Mouse (Mus musculus): ENCODE data around the gene Ccdc85c. TPM values are rescaled to one million over a fixed set of nuclear protein-coding genes. Genes with fewer than 3 reads are reported as not detected.

The Ccdc85c gene
- polyA plus RNA-seq (2015; fragmentation: Nextera tagmentation; extraction: Ambion mirVana): 8.7 and 9.3 TPM in 2 replicates

- no peaks in the 10 kb centered on the region for H3K27me3 ChIP-seq (replicated peaks)
- no peaks in the 10 kb centered on the region for H3K9me3 ChIP-seq
- no peaks in the 10 kb centered on the region for H3K36me3 ChIP-seq
- ATAC-seq: peak; percentile 2; the same call in 1 of the 2 replicates
- WGBS: under 1% methylated on average over 119 of the region's 120 CpGs
- peak within 1 kb of the TSS; percentile 89 for H3K4me3 ChIP-seq (replicated peaks)
- peak within 1 kb of the TSS; percentile 76 for H3K27ac ChIP-seq
- H3K9ac ChIP-seq: peak within 1 kb of the TSS; percentile 86
- peak within 1 kb of the TSS; percentile 96 for H3K4me2 ChIP-seq (replicated peaks)
- peaks cover 61% of the 10 kb centered on the region for H3K4me1 ChIP-seq (replicated peaks)
Measured at GRCm38 (mm10) chr12:108274661-108275507, at the start of gene Ccdc85c. Gene Ccdc85c, minus strand, starts transcription at chr12:108275425.

- Histone ChIP-seq H3K4me3 (replicated peaks) (no peak overlapping the region), H3K4me1 (replicated peaks) (peaks cover 5% of the 10 kb centered on the region), H3K36me3 (no peaks in the 10 kb centered on the region), H3K27me3 (replicated peaks) (peaks cover 45% of the 10 kb centered on the region), H3K9ac (no peak overlapping the region), H3K4me2 (replicated peaks) (no peak overlapping the region), H3K27ac (no peak overlapping the region), H3K9me3 (no peaks in the 10 kb centered on the region)
- no peak for ATAC-seq
- WGBS: 20% methylated on average over 8 of the region's 8 CpGs
Measured at GRCm38 (mm10) chr12:108320096-108320495, 44.9 kb upstream of the Ccdc85c start.

DNA sequence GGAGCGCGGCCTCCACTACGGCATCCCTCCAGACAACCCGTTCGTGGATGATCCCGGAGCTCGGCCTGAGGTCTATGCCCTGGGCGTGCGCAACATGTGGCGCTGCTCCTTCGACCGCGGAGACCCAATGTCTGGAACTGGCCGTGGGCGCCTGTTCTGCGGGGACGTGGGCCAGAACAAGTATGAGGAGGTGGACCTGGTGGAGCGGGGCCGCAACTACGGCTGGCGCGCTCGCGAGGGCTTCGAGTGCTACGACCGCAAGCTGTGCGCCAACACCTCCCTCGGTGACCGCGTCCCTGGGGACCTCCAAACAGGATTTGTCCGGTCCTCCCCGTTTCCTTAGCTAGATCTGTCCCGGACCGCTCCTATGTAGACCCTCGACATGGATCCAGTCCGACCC, 43.3 kb upstream of the Ccdc85c start:
- no peak overlapping the region for H3K4me3 ChIP-seq (replicated peaks)
- no peak overlapping the region for H3K9ac ChIP-seq
- peaks cover 5% of the 10 kb centered on the region for H3K4me1 ChIP-seq (replicated peaks)
- ATAC-seq: no peak
- H3K27ac ChIP-seq: no peak overlapping the region
- peak overlapping the region; percentile 38; the same call in 1 of the 2 replicates for H3K4me2 ChIP-seq (replicated peaks)
- H3K36me3 ChIP-seq: no peaks in the 10 kb centered on the region
- H3K9me3 ChIP-seq: no peaks in the 10 kb centered on the region
- peaks cover 45% of the 10 kb centered on the region for H3K27me3 ChIP-seq (replicated peaks)
- 12% methylated on average over 37 of the region's 37 CpGs for WGBS

DNA sequence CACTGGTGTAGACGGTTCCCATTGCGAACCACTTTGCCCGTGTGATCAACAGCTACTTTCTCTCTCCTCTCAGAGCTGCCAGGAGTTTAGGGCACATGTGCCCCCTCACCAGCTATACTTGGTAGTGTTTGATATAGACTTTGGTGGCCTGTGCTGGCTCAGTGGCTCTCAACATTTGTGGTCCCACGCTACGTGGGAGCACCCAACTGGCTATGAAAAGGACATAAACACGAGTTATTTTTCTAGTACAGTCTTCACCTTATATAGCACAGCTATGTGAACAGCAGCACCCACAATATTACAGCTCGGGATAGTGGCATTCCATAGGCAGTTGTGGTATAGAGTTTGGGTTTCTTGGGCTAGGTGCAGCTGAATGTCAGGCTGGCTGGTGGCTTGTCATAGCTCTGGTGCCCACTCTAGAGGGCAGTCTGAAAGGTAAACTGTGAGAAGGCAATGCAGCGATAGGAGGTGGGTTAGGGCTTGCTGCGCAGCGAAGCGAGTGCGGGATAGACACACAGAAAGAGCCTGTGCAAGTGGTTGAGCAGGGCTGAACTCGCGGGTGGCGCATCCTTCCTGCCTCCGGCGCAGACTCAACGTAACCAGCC, 42.7 kb upstream of the Ccdc85c start:
- Histone ChIP-seq H3K4me3 (replicated peaks) (no peak overlapping the region), H3K27me3 (replicated peaks) (peaks cover 45% of the 10 kb centered on the region), H3K9me3 (no peaks in the 10 kb centered on the region), H3K36me3 (no peaks in the 10 kb centered on the region), H3K9ac (no peak overlapping the region), H3K4me1 (replicated peaks) (peaks cover 5% of the 10 kb centered on the region), H3K27ac (no peak overlapping the region), H3K4me2 (replicated peaks) (0 out of 2 replicates have a peak overlapping the region, but pooled peaks have one; percentile 38)
- no peak for ATAC-seq
- 21% methylated on average over 18 of the region's 18 CpGs for WGBS

GRCm38 (mm10) chr12:108317201-108317738, 42.0 kb upstream of the Ccdc85c start:
- no peak overlapping the region for H3K9ac ChIP-seq
- ATAC-seq: no peak
- H3K27ac ChIP-seq: no peak overlapping the region
- H3K4me2 ChIP-seq (replicated peaks): no peak overlapping the region
- H3K9me3 ChIP-seq: no peaks in the 10 kb centered on the region
- peaks cover 45% of the 10 kb centered on the region for H3K27me3 ChIP-seq (replicated peaks)
- 19% methylated on average over 9 of the region's 9 CpGs for WGBS
- no peak overlapping the region for H3K4me3 ChIP-seq (replicated peaks)
- H3K36me3 ChIP-seq: no peaks in the 10 kb centered on the region
- H3K4me1 ChIP-seq (replicated peaks): peaks cover 5% of the 10 kb centered on the region

DNA sequence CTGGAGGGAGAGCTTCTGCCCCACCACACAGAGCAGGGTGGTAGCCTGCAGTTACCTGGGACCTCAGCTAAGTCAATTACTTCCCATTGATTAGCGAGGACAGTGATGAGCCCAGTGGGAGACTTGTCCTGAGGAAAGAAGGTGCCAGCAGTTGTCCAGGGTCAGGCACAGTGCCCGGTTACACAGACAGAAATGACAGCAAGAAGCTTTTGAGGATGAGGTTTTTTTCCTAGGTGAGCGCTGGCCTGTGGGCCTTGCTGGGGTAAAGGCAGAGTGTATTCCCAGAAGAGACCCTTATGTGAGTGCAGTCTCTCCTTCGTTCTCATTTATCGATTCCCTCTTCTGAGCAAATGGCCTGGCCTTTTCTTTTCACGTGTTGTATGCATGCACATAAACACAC, 41.4 kb upstream of the Ccdc85c start:
- H3K4me2 ChIP-seq (replicated peaks): no peak overlapping the region
- no peak overlapping the region for H3K9ac ChIP-seq
- 43% methylated on average over 6 of the region's 6 CpGs for WGBS
- H3K36me3 ChIP-seq: no peaks in the 10 kb centered on the region
- no peak overlapping the region for H3K27ac ChIP-seq
- peaks cover 45% of the 10 kb centered on the region for H3K27me3 ChIP-seq (replicated peaks)
- peaks cover 5% of the 10 kb centered on the region for H3K4me1 ChIP-seq (replicated peaks)
- ATAC-seq: no peak
- no peak overlapping the region for H3K4me3 ChIP-seq (replicated peaks)
- no peaks in the 10 kb centered on the region for H3K9me3 ChIP-seq

DNA sequence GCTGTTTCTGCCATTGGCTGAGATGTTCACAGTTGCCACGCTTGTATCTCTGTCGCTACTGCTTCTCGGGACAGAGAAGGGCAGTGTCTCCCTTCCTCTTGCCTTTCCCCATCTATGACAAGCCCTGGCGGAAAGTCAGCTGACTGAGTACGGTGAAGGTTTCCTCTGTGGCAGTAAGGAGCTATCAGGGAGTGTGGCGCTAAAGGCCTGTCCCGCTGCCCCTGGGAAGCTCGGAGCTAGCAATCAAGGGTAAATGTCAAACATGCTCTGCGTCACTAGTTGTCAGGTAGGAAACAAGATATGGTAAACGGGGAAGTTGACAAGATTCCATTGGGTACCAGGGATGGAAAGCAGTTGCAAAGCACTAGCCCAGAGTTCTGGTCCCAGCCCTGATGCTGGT, 40.6 kb upstream of the Ccdc85c start:
- 47% methylated on average over 10 of the region's 10 CpGs for WGBS
- no peak for ATAC-seq
- Histone ChIP-seq H3K9me3 (no peaks in the 10 kb centered on the region), H3K4me1 (replicated peaks) (peaks cover 5% of the 10 kb centered on the region), H3K9ac (no peak overlapping the region), H3K27me3 (replicated peaks) (peaks cover 44% of the 10 kb centered on the region), H3K27ac (no peak overlapping the region), H3K36me3 (no peaks in the 10 kb centered on the region), H3K4me3 (replicated peaks) (no peak overlapping the region), H3K4me2 (replicated peaks) (no peak overlapping the region)

GRCm38 (mm10) chr12:108313244-108313772, 38.1 kb upstream of the Ccdc85c start:
- 92% methylated on average over 1 of the region's 1 CpGs for WGBS
- H3K4me2 ChIP-seq (replicated peaks): no peak overlapping the region
- no peak overlapping the region for H3K4me3 ChIP-seq (replicated peaks)
- no peak overlapping the region for H3K27ac ChIP-seq
- ATAC-seq: no peak
- H3K4me1 ChIP-seq (replicated peaks): peaks cover 2% of the 10 kb centered on the region
- peaks cover 20% of the 10 kb centered on the region for H3K27me3 ChIP-seq (replicated peaks)
- no peaks in the 10 kb centered on the region for H3K9me3 ChIP-seq
- H3K36me3 ChIP-seq: no peaks in the 10 kb centered on the region
- no peak overlapping the region for H3K9ac ChIP-seq

DNA sequence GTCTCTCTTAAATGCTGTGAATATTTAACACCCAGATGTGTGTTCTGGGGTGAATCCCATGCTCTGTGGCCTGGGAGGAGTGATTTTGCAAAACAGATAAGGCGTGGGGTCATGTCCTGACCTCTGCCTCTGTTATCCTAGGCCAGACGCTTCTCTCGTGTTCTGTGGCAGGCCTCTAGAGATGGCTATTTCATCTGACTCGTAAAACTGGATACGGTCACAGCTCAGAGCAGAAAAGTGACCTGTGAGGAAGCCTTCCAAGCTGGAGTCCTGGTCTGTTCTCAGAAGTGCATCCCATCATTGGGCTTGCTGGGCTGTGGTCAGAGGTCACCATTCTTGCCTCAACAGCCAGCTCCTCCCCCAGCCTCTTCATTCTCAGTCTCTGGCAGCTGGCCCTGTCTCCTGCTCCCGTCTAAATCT, 37.2 kb upstream of the Ccdc85c start:
- H3K27me3 ChIP-seq (replicated peaks): peaks cover 11% of the 10 kb centered on the region
- H3K27ac ChIP-seq: no peak overlapping the region
- no peaks in the 10 kb centered on the region for H3K36me3 ChIP-seq
- no peak for ATAC-seq
- no peaks in the 10 kb centered on the region for H3K9me3 ChIP-seq
- no peaks in the 10 kb centered on the region; the same call in 1 of the 2 replicates for H3K4me1 ChIP-seq (replicated peaks)
- H3K9ac ChIP-seq: no peak overlapping the region
- no peak overlapping the region for H3K4me3 ChIP-seq (replicated peaks)
- H3K4me2 ChIP-seq (replicated peaks): no peak overlapping the region
- 38% methylated on average over 6 of the region's 6 CpGs for WGBS

- no peaks in the 10 kb centered on the region for H3K36me3 ChIP-seq
- H3K9ac ChIP-seq: no peak overlapping the region
- H3K27ac ChIP-seq: no peak overlapping the region
- no peak overlapping the region for H3K4me2 ChIP-seq (replicated peaks)
- H3K27me3 ChIP-seq (replicated peaks): peaks cover 5% of the 10 kb centered on the region
- H3K9me3 ChIP-seq: no peaks in the 10 kb centered on the region
- no peaks in the 10 kb centered on the region; the same call in 1 of the 2 replicates for H3K4me1 ChIP-seq (replicated peaks)
- 91% methylated on average over 27 of the region's 27 CpGs for WGBS
- no peak overlapping the region for H3K4me3 ChIP-seq (replicated peaks)
- no peak for ATAC-seq
Measured at GRCm38 (mm10) chr12:108311741-108312290, 36.6 kb upstream of the Ccdc85c start.

GRCm38 (mm10) chr12:108310456-108311027, 35.3 kb upstream of the Ccdc85c start:
- Histone ChIP-seq H3K4me3 (replicated peaks) (no peak overlapping the region), H3K4me2 (replicated peaks) (no peak overlapping the region), H3K27me3 (replicated peaks) (peaks cover 6% of the 10 kb centered on the region; the same call in 1 of the 2 replicates), H3K4me1 (replicated peaks) (peaks cover 6% of the 10 kb centered on the region), H3K27ac (no peak overlapping the region), H3K9me3 (no peaks in the 10 kb centered on the region), H3K9ac (no peak overlapping the region), H3K36me3 (no peaks in the 10 kb centered on the region)
- 72% methylated on average over 7 of the region's 7 CpGs for whole genome bisulfite sequencing
- ATAC-seq: no peak

DNA sequence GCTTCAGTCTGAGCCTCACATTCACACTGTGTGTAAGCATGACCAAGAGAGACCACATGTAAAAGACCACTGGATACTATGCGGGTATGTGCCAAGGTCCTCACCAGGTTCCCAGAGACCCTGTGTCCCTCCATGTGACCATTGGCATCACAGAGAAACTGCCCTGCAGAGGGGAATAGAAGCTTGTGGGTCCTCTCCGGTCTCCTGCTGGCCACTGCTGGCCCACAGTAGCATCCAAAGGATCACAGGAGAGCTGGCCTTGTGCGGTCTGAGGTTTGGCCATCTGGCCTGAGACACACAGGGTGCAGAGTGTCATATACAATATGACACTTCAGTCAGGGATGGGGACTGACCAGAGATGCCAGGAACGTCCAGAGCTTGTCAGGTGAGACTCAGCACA, 34.8 kb upstream of the Ccdc85c start:
- no peak for ATAC-seq
- H3K36me3 ChIP-seq: no peaks in the 10 kb centered on the region
- peaks cover 6% of the 10 kb centered on the region for H3K4me1 ChIP-seq (replicated peaks)
- no peak overlapping the region for H3K27ac ChIP-seq
- no peaks in the 10 kb centered on the region for H3K9me3 ChIP-seq
- no peak overlapping the region for H3K9ac ChIP-seq
- no peak overlapping the region for H3K4me2 ChIP-seq (replicated peaks)
- 81% methylated on average over 4 of the region's 4 CpGs for WGBS
- no peak overlapping the region for H3K4me3 ChIP-seq (replicated peaks)
- H3K27me3 ChIP-seq (replicated peaks): peaks cover 11% of the 10 kb centered on the region; the same call in 1 of the 2 replicates

All from intestine, embryonic 15.5 days (tissue).